Mouse (Mus musculus): Measurements from ENCODE around the gene Mink1. TPM values are rescaled to one million over a fixed set of nuclear protein-coding genes. Genes with fewer than 3 reads are reported as not detected.
A peak's percentile ranks its signal among the peaks of the same experiment; 100 is the strongest.
"Not testable (repeated sequence)": the region's sequence is repeated elsewhere in the genome, so short reads cannot be mapped to it uniquely, and the experiment has no call there.

Gene Mink1
- polyA plus RNA-seq, 1 experiment, result 79.5 TPM

- H3K27ac ChIP-seq (ENCODE audit: control insufficient read depth, insufficient read depth, low read depth, low read length, poor library complexity), result peak overlapping the region; percentile 29; the same call in 1 of the 2 replicates
- H3K4me1 ChIP-seq (ENCODE audit: control insufficient read depth, insufficient read depth, low read length), result no peaks in the 10 kb centered on the region; the same call in 1 of the 2 replicates
- no peak for TF ChIP-seq CTCF (IDR thresholded peaks at IDR 0.05; ENCODE audit: control insufficient read depth, insufficient read depth, low read length)
- TF ChIP-seq POLR2A (IDR thresholded peaks at IDR 0.05; ENCODE audit: borderline replicate concordance, control insufficient read depth, low read depth, low read length), result no peak
- peak overlapping the region; percentile 91 for H3K4me3 ChIP-seq (replicated peaks; ENCODE audit: control insufficient read depth, low read depth, low read length)
- WGBS, result under 1% methylated on average over 26 of the region's 31 CpGs
These were observed 351 bp downstream of the Mink1 start for GRCm38 (mm10) chr11:70562995-70563469.

GRCm38 (mm10) chr11:70563470-70564275 lies 992 bp downstream of the Mink1 start:
- TF ChIP-seq POLR2A (IDR thresholded peaks at IDR 0.05; ENCODE audit: borderline replicate concordance, control insufficient read depth, low read depth, low read length) (no peak), CTCF (IDR thresholded peaks at IDR 0.05; ENCODE audit: control insufficient read depth, insufficient read depth, low read length) (no peak)
- Histone ChIP-seq H3K4me3 (replicated peaks; ENCODE audit: control insufficient read depth, low read depth, low read length) (peak overlapping the region; percentile 91), H3K27ac (ENCODE audit: control insufficient read depth, insufficient read depth, low read depth, low read length, poor library complexity) (no peak overlapping the region), H3K4me1 (ENCODE audit: control insufficient read depth, insufficient read depth, low read length) (no peaks in the 10 kb centered on the region; the same call in 1 of the 2 replicates)
- 2% methylated on average over 25 of the region's 25 CpGs for WGBS

- 54% methylated on average over 4 of the region's 4 CpGs for WGBS
- no peak overlapping the region for H3K4me3 ChIP-seq (replicated peaks; ENCODE audit: control insufficient read depth, low read depth, low read length)
- no peaks in the 10 kb centered on the region; the same call in 1 of the 2 replicates for H3K4me1 ChIP-seq (ENCODE audit: control insufficient read depth, insufficient read depth, low read length)
- no peak for TF ChIP-seq POLR2A (IDR thresholded peaks at IDR 0.05; ENCODE audit: borderline replicate concordance, control insufficient read depth, low read depth, low read length)
- no peak for TF ChIP-seq CTCF (IDR thresholded peaks at IDR 0.05; ENCODE audit: control insufficient read depth, insufficient read depth, low read length)
- no peak overlapping the region for H3K27ac ChIP-seq (ENCODE audit: control insufficient read depth, insufficient read depth, low read depth, low read length, poor library complexity)
These were observed 1.7 kb downstream of the Mink1 start for GRCm38 (mm10) chr11:70564276-70564873.

- 80% methylated on average over 7 of the region's 7 CpGs for WGBS
- no peak overlapping the region for H3K27ac ChIP-seq (ENCODE audit: control insufficient read depth, insufficient read depth, low read depth, low read length, poor library complexity)
- TF ChIP-seq CTCF (IDR thresholded peaks at IDR 0.05; ENCODE audit: control insufficient read depth, insufficient read depth, low read length) (no peak), POLR2A (IDR thresholded peaks at IDR 0.05; ENCODE audit: borderline replicate concordance, control insufficient read depth, low read depth, low read length) (no peak)
- H3K4me3 ChIP-seq (replicated peaks; ENCODE audit: control insufficient read depth, low read depth, low read length), result no peak overlapping the region
- H3K4me1 ChIP-seq (ENCODE audit: control insufficient read depth, insufficient read depth, low read length), result no peaks in the 10 kb centered on the region; the same call in 1 of the 2 replicates
These were observed 3.9 kb downstream of the Mink1 start for GRCm38 (mm10) chr11:70566586-70566985.

GRCm38 (mm10) chr11:70570614-70571013 lies 7.9 kb downstream of the Mink1 start:
- H3K27ac ChIP-seq (ENCODE audit: control insufficient read depth, insufficient read depth, low read depth, low read length, poor library complexity), result not testable (repeated sequence)
- WGBS, result 56% methylated on average over 1 of the region's 1 CpGs

GRCm38 (mm10) chr11:70571641-70572040 lies 9.0 kb downstream of the Mink1 start:
- no peak for TF ChIP-seq POLR2A (IDR thresholded peaks at IDR 0.05; ENCODE audit: borderline replicate concordance, control insufficient read depth, low read depth, low read length)
- TF ChIP-seq CTCF (IDR thresholded peaks at IDR 0.05; ENCODE audit: control insufficient read depth, insufficient read depth, low read length), result no peak
- Histone ChIP-seq H3K4me3 (replicated peaks; ENCODE audit: control insufficient read depth, low read depth, low read length) (no peak overlapping the region), H3K27ac (ENCODE audit: control insufficient read depth, insufficient read depth, low read depth, low read length, poor library complexity) (no peak overlapping the region), H3K4me1 (ENCODE audit: control insufficient read depth, insufficient read depth, low read length) (no peaks in the 10 kb centered on the region; the same call in 1 of the 2 replicates)
- 80% methylated on average over 1 of the region's 1 CpGs for WGBS

More at GRCm38 (mm10) chr11:70570614-70571013, 7.9 kb downstream of the Mink1 start:
- H3K4me1 ChIP-seq (ENCODE audit: control insufficient read depth, insufficient read depth, low read length); H3K4me3 ChIP-seq (replicated peaks; ENCODE audit: control insufficient read depth, low read depth, low read length): not testable (repeated sequence)

- no peaks in the 10 kb centered on the region; the same call in 1 of the 2 replicates for H3K4me1 ChIP-seq (ENCODE audit: control insufficient read depth, insufficient read depth, low read length)
- no peak overlapping the region for H3K4me3 ChIP-seq (replicated peaks; ENCODE audit: control insufficient read depth, low read depth, low read length)
- no peak for TF ChIP-seq CTCF (IDR thresholded peaks at IDR 0.05; ENCODE audit: control insufficient read depth, insufficient read depth, low read length)
- TF ChIP-seq POLR2A (IDR thresholded peaks at IDR 0.05; ENCODE audit: borderline replicate concordance, control insufficient read depth, low read depth, low read length), result no peak
- no peak overlapping the region for H3K27ac ChIP-seq (ENCODE audit: control insufficient read depth, insufficient read depth, low read depth, low read length, poor library complexity)
- 74% methylated on average over 5 of the region's 5 CpGs for WGBS
These were observed 9.7 kb downstream of the Mink1 start for GRCm38 (mm10) chr11:70572348-70572902.

- 88% methylated on average over 6 of the region's 6 CpGs for WGBS
- Histone ChIP-seq H3K27ac (ENCODE audit: control insufficient read depth, insufficient read depth, low read depth, low read length, poor library complexity) (no peak overlapping the region), H3K4me1 (ENCODE audit: control insufficient read depth, insufficient read depth, low read length) (no peaks in the 10 kb centered on the region; the same call in 1 of the 2 replicates), H3K4me3 (replicated peaks; ENCODE audit: control insufficient read depth, low read depth, low read length) (no peak overlapping the region)
- TF ChIP-seq CTCF (IDR thresholded peaks at IDR 0.05; ENCODE audit: control insufficient read depth, insufficient read depth, low read length) (no peak), POLR2A (IDR thresholded peaks at IDR 0.05; ENCODE audit: borderline replicate concordance, control insufficient read depth, low read depth, low read length) (no peak)
These were observed 11.2 kb downstream of the Mink1 start for GRCm38 (mm10) chr11:70573872-70574271.

Data from bone marrow, adult 2 months (tissue).